Mouse (Mus musculus): ENCODE measurements around the gene Olfr901.
"Not testable (repeated sequence)": the region's sequence is repeated elsewhere in the genome, so short reads cannot be mapped to it uniquely, and the experiment has no call there.

The Olfr901 gene

DNA sequence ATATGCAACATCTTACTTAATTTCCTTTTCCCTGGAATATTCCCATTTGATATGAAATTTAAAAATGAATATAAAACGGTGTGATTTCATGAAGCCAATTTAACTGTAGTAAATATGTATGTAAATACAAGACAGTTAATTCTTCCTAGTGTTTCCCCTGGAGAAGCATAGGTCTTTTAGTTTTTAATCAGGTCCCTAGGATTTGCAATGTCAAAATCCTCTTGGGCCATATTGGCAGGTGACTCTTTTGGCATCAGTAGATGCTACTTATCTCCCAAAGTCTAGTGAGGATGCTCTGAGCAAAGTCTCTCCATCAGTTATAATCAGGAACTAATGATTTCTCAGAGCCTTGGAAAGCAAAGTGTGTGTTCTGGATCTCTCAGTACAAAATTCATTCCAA is at the start of gene Olfr901:
Olfr901 (plus strand) TSS at position 301 of the 400 bp plus-strand sequence.
- no peak for DNase-seq (ENCODE audit: low spot score)

DNA sequence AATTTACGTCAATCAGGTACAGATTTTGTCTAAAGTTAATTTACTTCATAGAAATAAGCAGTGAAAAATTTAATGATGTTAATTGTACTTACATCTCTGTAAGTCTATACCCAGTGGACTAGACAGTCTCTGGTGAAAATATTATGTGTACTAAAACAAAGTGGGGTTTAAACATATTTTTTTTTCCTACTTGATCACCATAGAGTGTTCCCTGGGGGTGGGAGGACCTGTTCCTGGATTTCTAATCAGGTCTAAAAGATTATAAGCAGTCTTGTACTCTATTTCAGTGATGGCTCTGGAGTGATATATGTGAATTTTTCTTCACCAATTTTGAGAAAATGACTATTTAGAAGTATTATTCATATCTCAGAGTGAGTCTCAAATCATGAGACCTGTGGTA is 27.9 kb upstream of the Olfr901 start, which contains the start of gene Olfr147:
Olfr147 (plus strand) TSS at position 301 of the 400 bp plus-strand sequence.
- no peak for DNase-seq (ENCODE audit: low spot score)

DNA sequence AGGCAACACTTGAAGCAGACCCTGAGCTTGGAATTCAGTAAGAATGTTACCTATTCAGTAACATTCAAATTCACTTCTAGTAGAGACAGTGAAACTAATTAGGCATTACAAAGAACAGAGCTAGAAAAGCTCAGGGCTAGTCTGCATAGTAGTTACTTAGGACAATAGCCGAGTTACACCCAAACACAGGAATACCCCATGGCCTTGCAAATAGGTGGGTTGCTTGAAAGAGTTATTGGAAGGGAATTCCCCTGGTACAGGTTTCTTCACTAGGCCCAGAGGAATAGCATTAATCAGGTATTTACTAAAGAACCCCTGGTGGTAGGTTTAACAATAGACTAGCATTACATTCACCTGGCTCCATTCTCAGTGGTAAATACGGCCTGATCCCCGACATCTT is 21.8 kb upstream of the Olfr901 start:
- not testable (repeated sequence) for DNase-seq (ENCODE audit: low spot score)

GRCm38 (mm10) chr9:38413502-38413901 is 15.8 kb upstream of the Olfr901 start:
- not testable (repeated sequence) for DNase-seq (ENCODE audit: low spot score)

DNA sequence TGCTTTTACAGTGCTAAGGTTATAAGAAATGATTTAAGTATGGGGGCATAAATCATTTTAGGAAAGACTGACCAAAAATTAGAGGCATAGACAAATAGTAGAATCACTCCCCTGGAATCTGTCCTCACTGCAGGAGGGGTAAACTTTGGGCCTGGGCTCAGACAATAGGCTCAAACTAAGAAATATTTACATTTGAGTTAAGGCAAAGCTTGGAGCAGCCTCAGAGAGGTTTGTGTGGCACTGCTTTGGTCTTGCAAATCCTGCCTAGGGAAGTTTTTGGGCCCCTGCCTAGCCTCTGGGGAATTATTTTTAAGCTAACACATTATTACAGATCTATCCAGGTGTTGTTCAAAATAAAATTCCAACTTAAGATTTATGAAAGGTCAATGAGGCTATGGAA is 5.5 kb upstream of the Olfr901 start:
- DNase-seq (ENCODE audit: low spot score) = no peak

DNA sequence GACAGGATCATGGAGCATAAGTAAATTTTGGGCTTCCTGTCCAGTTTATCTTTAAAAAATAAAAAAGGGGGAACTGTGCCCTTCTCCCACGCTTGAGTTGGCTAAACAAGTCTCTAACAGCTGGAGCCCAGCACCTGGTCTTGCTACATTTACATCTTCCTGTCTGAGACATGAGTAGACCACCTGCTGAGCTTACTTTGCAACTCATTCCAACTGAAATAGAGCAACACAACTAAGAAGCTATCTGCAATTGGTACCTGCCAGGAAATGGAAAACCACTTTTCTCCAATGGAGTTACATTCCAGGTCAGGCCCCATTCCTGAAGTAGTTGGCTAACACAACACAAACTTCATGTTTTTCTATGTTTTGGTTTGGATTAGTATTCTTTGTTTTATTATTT is 2.2 kb upstream of the Olfr901 start:
- DNase-seq (ENCODE audit: low spot score) = no peak

DNA sequence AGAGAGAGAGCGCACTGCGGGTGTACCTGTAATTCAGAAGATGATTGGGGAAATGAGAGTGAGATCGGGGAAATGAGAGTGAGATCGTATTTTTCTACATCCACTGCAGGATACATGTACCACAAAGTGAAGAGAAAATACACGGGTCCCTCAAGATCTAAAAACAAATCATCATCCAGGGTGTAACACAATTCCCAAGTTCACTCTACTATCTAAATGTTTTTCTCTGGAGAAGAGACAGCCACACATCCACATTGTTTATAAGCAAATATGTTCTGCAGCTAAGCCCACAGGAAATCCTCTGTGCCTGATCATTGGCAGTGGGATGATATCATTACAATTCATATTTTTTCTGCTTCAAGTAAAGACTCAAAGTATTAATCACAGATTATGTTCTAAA is 18.1 kb downstream of the Olfr901 start, which contains the start of gene Olfr902:
Olfr902 (plus strand) TSS at position 301 of the 400 bp plus-strand sequence.
- DNase-seq (ENCODE audit: low spot score) = no peak

- DNase-seq (ENCODE audit: low spot score) = no peak
Observed at GRCm38 (mm10) chr9:38462844-38463243, 33.6 kb downstream of the Olfr901 start, which contains the start of gene Olfr904. Olfr904 (plus strand) TSS chr9:38463144.

DNA sequence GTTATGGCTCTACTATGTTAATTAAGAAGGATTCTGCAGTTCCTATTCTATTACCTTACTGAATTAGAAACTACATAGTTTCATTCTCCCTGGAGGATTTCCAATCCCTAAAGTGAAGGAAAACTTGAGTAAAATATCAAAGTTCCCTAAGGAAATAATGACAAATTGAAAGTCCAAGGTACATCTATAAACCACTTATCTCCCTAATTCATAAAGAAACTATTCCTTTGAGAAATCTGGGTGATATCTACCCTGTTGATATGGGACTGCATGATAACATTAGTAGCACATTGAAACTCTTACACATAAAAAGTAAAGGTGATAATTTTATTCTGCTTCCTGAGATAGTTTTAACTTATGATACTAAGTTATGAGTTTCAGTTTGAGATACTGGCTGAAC is 41.6 kb downstream of the Olfr901 start, which contains the start of gene Olfr905:
Olfr905 (plus strand) TSS at position 301 of the 400 bp plus-strand sequence.
- no peak for DNase-seq (ENCODE audit: low spot score)

Measured in lung, postnatal 25 days (tissue).